Mouse (Mus musculus): ENCODE results near the gene Dynll2.

GRCm38 (mm10) chr11:88013632-88014031 is 26.3 kb upstream of the Dynll2 start:
- TF ChIP-seq CTCF (IDR thresholded peaks at IDR 0.05): no peak
- no peak for TF ChIP-seq EP300 (IDR thresholded peaks at IDR 0.05)

Measured in lung, postnatal 0 days (tissue).